Mouse (Mus musculus): ENCODE results near the gene Mipep. TPM values are rescaled to one million over a fixed set of nuclear protein-coding genes. Genes with fewer than 3 reads are reported as not detected.

Gene Mipep
- polyA plus RNA-seq, 1 experiment: 0.76 TPM

GRCm38 (mm10) chr14:60898086-60898667 lies 113.8 kb downstream of the Mipep start:
- no peaks in the 10 kb centered on the region for H3K27me3 ChIP-seq (ENCODE audit: control insufficient read depth)
- H3K4me3 ChIP-seq (replicated peaks): no peak overlapping the region
- no peak for TF ChIP-seq GATA1 (IDR thresholded peaks at IDR 0.05; ENCODE audit: low read length)
- TF ChIP-seq TAL1 (IDR thresholded peaks at IDR 0.05; ENCODE audit: low read length): no peak
- no peaks in the 10 kb centered on the region for H3K36me3 ChIP-seq (ENCODE audit: control insufficient read depth)
- H3K9me3 ChIP-seq (ENCODE audit: control insufficient read depth, low read length): no peaks in the 10 kb centered on the region
- H3K4me1 ChIP-seq (ENCODE audit: control insufficient read depth): no peaks in the 10 kb centered on the region

DNA sequence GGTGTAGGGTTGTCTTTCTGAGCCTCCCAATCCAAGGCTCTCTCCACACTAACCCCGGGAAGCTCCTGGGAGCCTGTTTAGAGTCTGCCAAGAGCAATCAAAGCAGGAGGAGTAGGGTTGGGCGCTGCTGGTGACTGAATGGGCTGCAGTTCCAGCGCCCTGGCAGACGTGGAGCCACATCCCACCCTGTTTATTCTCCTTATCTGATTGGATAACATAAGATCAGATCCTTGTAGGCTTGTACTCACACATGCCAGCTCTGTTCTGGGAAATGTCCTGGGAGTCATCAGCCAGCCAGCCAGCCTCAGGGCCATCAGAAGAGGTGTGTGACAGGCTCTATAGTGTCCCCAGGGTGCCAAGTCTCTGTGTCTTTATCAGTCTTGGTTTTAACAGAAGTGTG lies 120.1 kb downstream of the Mipep start:
- H3K36me3 ChIP-seq (ENCODE audit: control insufficient read depth): peaks cover 3% of the 10 kb centered on the region
- H3K27me3 ChIP-seq (ENCODE audit: control insufficient read depth): no peaks in the 10 kb centered on the region
- no peaks in the 10 kb centered on the region for H3K4me1 ChIP-seq (ENCODE audit: control insufficient read depth)
- TF ChIP-seq TAL1 (IDR thresholded peaks at IDR 0.05; ENCODE audit: low read length) (no peak), GATA1 (IDR thresholded peaks at IDR 0.05; ENCODE audit: low read length) (no peak)
- H3K9me3 ChIP-seq (ENCODE audit: control insufficient read depth, low read length): no peaks in the 10 kb centered on the region
- H3K4me3 ChIP-seq (replicated peaks): no peak overlapping the region

DNA sequence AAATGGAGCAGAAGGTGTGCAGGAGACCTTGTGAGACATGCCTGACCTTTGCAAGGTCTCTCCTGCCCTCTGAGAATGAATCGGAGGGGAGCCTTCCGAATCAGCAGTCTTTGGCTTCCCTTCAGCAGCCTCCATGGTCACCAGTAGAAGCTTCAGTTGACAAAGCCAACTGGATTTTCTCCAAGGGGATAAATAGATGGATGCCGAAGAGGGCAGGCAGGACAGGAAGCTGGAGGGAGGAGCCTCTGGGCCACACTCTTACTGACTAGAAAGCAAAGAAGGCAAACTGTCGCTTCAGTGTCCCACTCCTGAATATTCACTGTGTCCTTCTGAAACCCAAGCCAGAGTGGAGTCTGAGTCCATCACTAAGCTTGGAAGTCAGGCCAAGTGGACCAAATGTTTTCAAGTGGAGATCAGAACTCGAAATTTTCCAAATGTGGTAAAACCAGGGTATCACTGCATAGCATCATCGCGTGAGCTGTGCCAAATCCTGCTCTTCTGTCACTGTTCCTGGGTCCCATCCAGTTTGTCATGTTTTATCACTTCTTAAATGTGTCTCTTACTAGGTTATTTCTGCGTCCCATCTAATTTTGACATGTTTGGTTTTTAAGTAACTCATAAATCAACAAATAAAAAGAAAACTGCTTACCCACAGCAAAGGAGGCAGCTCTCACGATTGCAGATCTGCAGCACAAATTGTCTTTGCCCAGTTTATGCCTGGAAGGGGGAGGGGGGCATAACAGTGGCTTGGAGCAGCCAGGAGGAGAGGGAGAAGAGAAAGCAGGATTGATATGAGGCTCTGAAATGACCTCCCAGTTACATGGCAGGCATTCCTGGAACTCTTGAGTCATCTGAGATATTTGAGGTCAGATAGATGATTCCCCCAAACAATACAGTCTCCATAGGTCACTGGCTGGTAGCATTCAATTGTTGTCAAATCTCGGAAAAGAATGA lies 122.3 kb downstream of the Mipep start:
- H3K9me3 ChIP-seq (ENCODE audit: control insufficient read depth, low read length): no peaks in the 10 kb centered on the region
- TF ChIP-seq TAL1 (IDR thresholded peaks at IDR 0.05; ENCODE audit: low read length) (no peak), GATA1 (IDR thresholded peaks at IDR 0.05; ENCODE audit: low read length) (no peak)
- no peak overlapping the region for H3K4me3 ChIP-seq (replicated peaks)
- peaks cover 3% of the 10 kb centered on the region for H3K36me3 ChIP-seq (ENCODE audit: control insufficient read depth)
- no peaks in the 10 kb centered on the region for H3K27me3 ChIP-seq (ENCODE audit: control insufficient read depth)
- H3K4me1 ChIP-seq (ENCODE audit: control insufficient read depth): no peaks in the 10 kb centered on the region

DNA sequence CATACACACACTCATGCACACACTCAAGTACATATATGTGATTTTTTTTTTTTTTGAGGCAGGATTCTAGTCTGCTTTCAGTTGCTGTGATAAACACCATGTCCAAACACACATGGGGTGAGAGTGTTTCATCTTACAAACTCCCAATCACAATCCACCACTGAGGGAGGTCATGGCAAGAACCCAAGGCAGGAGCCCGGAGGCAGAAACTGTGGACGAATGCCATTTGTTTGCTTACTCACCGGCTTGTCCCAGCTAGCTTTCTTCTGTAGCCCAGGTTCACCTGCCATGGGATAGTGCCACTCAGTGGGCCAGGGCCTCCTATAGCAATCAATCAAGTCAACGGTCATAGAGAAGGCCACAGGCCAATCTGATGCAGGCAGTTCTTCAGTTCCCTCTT lies 125.0 kb downstream of the Mipep start:
- Histone ChIP-seq H3K4me1 (ENCODE audit: control insufficient read depth) (no peaks in the 10 kb centered on the region), H3K4me3 (replicated peaks) (no peak overlapping the region), H3K36me3 (ENCODE audit: control insufficient read depth) (no peaks in the 10 kb centered on the region; the same call in 1 of the 2 replicates), H3K27me3 (ENCODE audit: control insufficient read depth) (no peaks in the 10 kb centered on the region), H3K9me3 (ENCODE audit: control insufficient read depth, low read length) (no peaks in the 10 kb centered on the region)
- TF ChIP-seq GATA1 (IDR thresholded peaks at IDR 0.05; ENCODE audit: low read length) (no peak), TAL1 (IDR thresholded peaks at IDR 0.05; ENCODE audit: low read length) (no peak)

- TF ChIP-seq GATA1 (IDR thresholded peaks at IDR 0.05; ENCODE audit: low read length) (no peak), TAL1 (IDR thresholded peaks at IDR 0.05; ENCODE audit: low read length) (no peak)
- no peaks in the 10 kb centered on the region for H3K27me3 ChIP-seq (ENCODE audit: control insufficient read depth)
- no peaks in the 10 kb centered on the region for H3K4me1 ChIP-seq (ENCODE audit: control insufficient read depth)
- no peak overlapping the region for H3K4me3 ChIP-seq (replicated peaks)
- no peaks in the 10 kb centered on the region for H3K9me3 ChIP-seq (ENCODE audit: control insufficient read depth, low read length)
- no peaks in the 10 kb centered on the region for H3K36me3 ChIP-seq (ENCODE audit: control insufficient read depth)
Observed at GRCm38 (mm10) chr14:60910506-60911444, 126.4 kb downstream of the Mipep start.

GRCm38 (mm10) chr14:60912981-60913468 lies 128.7 kb downstream of the Mipep start:
- TF ChIP-seq GATA1 (IDR thresholded peaks at IDR 0.05; ENCODE audit: low read length): no peak
- no peak for TF ChIP-seq TAL1 (IDR thresholded peaks at IDR 0.05; ENCODE audit: low read length)
- no peaks in the 10 kb centered on the region for H3K9me3 ChIP-seq (ENCODE audit: control insufficient read depth, low read length)

GRCm38 (mm10) chr14:60916661-60917060 lies 132.3 kb downstream of the Mipep start:
- Histone ChIP-seq H3K4me1 (ENCODE audit: control insufficient read depth) (no peaks in the 10 kb centered on the region), H3K4me3 (replicated peaks) (no peak overlapping the region), H3K9me3 (ENCODE audit: control insufficient read depth, low read length) (no peaks in the 10 kb centered on the region), H3K27me3 (ENCODE audit: control insufficient read depth) (no peaks in the 10 kb centered on the region), H3K36me3 (ENCODE audit: control insufficient read depth) (no peaks in the 10 kb centered on the region)
- TF ChIP-seq GATA1 (IDR thresholded peaks at IDR 0.05; ENCODE audit: low read length) (no peak), TAL1 (IDR thresholded peaks at IDR 0.05; ENCODE audit: low read length) (no peak)

More at GRCm38 (mm10) chr14:60912981-60913468, 128.7 kb downstream of the Mipep start:
- Histone ChIP-seq H3K4me1 (ENCODE audit: control insufficient read depth) (no peaks in the 10 kb centered on the region), H3K4me3 (replicated peaks) (no peak overlapping the region), H3K27me3 (ENCODE audit: control insufficient read depth) (no peaks in the 10 kb centered on the region), H3K36me3 (ENCODE audit: control insufficient read depth) (no peaks in the 10 kb centered on the region)

GRCm38 (mm10) chr14:60926011-60926410 lies 141.6 kb downstream of the Mipep start:
- Histone ChIP-seq H3K36me3 (ENCODE audit: control insufficient read depth) (no peaks in the 10 kb centered on the region), H3K9me3 (ENCODE audit: control insufficient read depth, low read length) (no peaks in the 10 kb centered on the region), H3K4me1 (ENCODE audit: control insufficient read depth) (no peaks in the 10 kb centered on the region), H3K4me3 (replicated peaks) (no peak overlapping the region), H3K27me3 (ENCODE audit: control insufficient read depth) (no peaks in the 10 kb centered on the region)
- TF ChIP-seq TAL1 (IDR thresholded peaks at IDR 0.05; ENCODE audit: low read length): no peak
- no peak for TF ChIP-seq GATA1 (IDR thresholded peaks at IDR 0.05; ENCODE audit: low read length)
